Mouse (Mus musculus): Measurements from ENCODE around the gene Hspa1a.
"Not testable (repeated sequence)": the region's sequence is repeated elsewhere in the genome, so short reads cannot be mapped to it uniquely, and the experiment has no call there.

DNA sequence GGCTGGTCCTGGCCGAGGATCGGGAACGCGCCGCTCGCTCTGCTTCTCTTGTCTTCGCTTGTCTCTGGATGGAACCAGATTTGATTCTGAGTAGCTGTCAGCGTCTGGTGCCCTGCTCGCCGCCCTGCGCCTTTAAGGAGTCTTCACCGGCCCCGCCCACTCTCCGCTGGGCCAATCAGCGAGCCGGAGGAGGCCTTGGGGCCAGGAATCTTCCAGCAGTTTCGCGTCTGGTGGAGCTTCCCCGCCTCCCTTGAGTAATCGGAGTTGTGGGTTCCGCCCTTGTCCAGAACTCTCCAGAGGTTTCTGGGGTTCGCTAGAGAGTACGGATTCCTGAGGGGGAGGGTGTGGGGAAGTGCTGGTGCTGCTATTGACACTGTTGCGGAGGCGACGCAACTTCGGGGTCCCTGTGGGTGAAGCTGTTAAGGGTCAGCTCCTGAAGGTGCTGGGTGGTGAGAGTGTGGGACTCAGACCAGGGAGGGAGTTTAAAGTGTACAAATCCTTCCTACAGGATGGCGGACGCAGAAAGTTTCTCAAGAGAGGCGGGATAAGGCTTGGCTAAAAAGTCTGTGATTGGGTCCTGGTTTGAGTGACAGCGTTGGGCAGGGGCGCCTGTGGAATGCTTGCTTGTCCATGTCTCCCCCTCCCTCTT is 12.7 kb downstream of the Hspa1a start, which contains the start of gene Hspa1b:
- not testable (repeated sequence) for TF ChIP-seq TCF12 (IDR thresholded peaks at IDR 0.05; ENCODE audit: insufficient read depth, poor library complexity, severe bottlenecking); REST (IDR thresholded peaks at IDR 0.05; ENCODE audit: insufficient read depth, insufficient read length); E2F4 (IDR thresholded peaks at IDR 0.05; ENCODE audit: insufficient read depth); MYOD1 (IDR thresholded peaks at IDR 0.05; ENCODE audit: control insufficient read depth in 1 of 3, insufficient read length in 2 of 3, low read depth in 2 of 3); MAX (IDR thresholded peaks at IDR 0.05; ENCODE audit: low read depth); TCF3 (IDR thresholded peaks at IDR 0.05; ENCODE audit: insufficient read length, low read depth)
- TF ChIP-seq POLR2A (IDR thresholded peaks at IDR 0.05; ENCODE audit: insufficient read length, low read depth) = peak; percentile 72
- peak; percentile 85 for TF ChIP-seq POLR2AphosphoS2 (IDR thresholded peaks at IDR 0.05; ENCODE audit: insufficient read length, low read depth)
